Mouse (Mus musculus): ENCODE results near the gene Ttc25.
"Not testable (repeated sequence)": the region's sequence is repeated elsewhere in the genome, so short reads cannot be mapped to it uniquely, and the experiment has no call there.

The Ttc25 gene

DNA sequence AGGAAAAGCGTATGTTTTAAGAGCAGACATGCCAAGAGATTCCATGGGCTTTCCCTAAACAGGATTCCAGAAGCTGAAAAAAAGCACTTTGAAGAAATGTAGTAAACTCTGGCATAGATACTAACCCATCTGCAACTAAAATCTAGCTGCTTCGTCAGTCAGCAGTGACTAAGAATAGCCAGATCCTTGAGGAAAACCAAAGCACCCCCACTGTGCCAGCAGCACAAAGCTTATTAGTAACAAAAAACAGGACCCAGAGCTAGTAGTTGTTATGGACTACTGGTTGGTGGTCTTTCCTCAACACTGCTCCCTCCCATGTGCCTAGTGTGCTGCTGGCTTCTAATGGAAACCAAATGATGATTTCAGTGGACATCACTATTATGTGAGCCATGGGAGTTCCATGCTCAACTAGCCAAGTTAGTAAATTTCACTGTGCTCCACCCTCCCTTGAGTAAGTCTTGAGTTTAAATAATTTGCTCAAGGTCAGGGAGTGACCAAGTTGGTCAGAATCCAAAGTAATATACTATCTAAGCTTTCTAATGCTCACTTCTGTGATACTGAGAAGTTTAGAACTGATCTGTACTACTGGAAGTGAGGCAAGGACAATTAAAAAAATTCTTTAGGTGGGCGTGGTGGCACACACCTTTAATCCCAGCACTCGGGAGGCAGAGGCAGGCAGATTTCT, 59.1 kb downstream of the Ttc25 start:
- no peak for DNase-seq (ENCODE audit: low spot score in 2 of 2)

DNA sequence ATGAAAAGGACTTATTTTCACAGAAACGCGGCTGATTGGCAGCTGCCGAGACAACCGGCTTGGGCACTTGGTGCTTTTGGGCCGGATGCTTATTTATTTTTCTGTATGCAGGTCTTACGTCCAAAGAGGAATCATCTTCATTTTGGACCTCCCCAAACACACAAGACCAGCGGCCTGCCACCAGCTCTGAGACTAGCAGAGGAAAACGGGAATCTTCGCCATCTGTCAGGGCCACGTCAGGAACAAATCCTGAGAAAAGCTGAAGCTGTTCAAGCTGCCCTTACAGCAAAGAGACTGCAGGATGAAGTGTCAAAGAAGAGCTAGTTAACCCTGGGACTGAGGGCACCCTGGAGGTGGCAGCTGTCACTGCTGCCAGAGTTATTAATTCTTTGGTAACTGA, 60.0 kb downstream of the Ttc25 start:
- no peak for DNase-seq (ENCODE audit: low spot score in 2 of 2)

DNA sequence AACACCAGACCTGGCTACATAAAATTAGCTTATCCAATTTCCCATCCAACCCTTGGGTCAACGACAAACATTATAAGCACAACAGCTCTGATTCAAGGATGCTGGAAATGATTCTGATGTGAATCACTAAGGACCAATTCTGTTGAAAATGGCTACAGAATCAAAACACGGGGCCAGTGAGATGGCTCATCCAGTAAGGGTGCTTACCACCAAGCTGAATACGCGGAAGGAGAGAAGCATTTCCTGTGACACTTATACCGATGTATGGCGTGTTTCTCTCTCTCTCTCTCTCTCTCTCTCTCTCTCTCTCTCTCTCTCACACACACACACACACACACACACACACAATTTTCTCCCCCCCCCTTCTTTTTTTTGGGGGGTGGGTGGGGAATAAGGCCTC, 61.7 kb downstream of the Ttc25 start:
- no peak for DNase-seq (ENCODE audit: low spot score in 2 of 2)

DNA sequence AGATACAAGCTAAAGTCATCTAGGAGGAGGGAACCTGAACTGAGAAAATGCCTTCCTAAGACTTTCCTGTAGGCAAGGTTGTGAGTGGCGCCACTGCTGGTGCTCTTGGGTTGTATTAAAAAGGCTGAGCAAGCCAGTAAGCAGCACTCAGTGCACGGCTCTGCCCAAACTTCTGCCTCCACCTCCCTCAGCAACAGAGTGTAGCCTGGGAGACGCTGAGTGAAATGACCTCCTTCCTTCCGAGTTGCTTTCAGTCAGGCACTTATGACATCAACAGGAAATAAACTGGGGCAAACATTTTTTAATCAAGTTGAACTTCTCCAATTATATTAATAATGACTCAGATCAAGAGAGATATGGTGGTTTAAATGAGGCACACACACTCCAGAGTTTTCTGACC, 63.4 kb downstream of the Ttc25 start:
- no peak for DNase-seq (ENCODE audit: low spot score in 2 of 2)

DNA sequence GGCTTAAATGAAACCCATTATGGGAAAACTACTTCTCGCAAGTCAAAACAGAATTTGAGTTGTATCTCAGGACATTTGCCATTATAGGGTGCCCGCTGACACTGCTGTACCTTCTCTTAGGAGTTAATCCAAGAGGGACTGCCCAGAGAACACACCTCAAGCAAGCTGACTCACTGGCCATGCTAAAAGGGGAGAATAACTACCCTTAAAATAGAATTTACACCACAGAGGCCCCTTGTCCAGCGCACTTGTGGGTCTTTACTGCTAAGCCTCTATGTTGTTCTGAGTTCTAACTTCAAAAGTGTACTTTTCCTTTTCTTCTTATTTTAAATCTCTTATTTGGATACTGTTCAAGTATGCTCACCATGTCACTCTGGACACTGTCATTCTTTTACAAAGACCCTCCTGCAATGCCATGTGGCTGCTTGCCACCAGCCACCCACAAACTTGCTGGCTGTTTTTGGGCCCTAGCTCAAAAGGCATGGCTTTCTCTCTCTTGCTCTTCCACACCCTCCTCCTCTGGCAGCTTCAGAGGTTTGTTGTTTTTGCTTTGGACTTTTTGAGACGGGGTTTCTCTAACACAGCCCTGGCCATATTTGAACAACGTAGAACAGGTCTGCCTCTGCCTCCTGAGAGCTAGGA, 64.1 kb downstream of the Ttc25 start:
- no peak for DNase-seq (ENCODE audit: low spot score in 2 of 2)

DNA sequence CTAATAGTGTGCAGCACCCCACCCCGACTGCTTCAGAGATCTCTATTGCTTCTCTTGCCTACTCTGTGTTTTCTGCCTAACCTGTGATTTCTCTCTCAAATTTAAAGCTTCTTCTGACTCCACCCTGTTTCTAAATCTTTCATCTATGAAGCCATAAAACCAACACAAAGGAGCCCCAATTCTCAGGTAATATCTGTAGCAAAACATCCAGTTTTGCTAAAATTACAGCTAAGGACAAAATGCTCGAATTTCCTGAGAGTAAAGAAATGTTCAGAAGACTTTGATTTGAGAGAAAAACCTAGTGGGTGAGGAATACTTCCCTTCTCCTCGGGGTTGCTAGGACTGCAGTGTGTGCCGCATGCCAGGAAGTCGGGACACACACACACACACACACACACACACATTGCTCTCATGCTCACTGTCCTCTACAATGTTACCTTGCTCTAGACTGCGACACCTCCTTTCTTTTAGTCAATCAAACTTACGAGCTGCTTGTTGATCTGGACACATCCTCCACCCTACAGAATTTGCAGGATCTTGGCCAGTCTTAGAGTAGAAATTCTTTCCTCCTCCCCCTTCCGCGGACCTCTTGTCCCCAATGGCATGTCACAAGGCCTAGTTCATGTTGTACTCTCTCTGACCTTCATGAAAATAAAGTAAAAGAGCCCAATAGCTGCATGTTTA, 64.7 kb downstream of the Ttc25 start:
- no peak for DNase-seq (ENCODE audit: low spot score in 2 of 2)

DNA sequence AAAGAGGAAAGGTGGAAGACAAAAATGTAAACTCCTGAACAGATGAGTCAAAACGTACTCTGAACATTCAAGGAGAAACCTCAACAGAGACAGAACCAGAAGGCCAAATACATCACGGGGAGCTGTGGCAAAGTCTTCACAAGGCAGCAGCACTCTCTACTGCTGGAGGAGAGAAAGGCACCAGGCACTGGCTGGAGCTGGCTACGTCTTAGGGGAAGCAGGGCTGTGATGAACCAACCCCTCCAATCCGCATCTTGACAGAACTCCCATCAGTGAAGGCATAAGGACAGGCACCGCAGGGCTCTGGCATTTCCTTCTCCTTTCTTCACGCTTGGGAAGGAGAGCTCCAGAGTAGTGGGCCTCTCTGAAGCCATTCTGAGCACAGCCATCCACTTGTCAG, 66.2 kb downstream of the Ttc25 start:
- DNase-seq (ENCODE audit: low spot score in 2 of 2), result no peak

DNA sequence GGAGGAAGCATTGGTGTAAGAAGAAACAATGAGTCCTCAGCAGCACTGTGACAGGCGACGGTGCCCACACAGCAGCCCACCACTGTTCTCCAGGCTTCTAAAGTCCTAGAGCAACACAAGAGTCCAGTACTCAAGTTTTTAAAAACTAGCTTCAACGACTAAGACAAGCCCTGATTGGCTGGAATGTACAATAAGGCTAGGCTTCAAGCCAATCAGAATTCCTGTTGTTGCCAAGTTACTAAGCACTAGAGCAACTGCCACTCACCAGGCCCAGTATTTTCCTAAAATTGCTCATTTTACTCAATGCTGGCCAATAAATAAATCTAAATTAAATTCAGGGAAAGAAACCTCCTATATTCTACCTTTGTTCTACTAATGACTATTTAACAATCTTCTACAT, 67.8 kb downstream of the Ttc25 start:
- DNase-seq (ENCODE audit: low spot score in 2 of 2), result no peak

DNA sequence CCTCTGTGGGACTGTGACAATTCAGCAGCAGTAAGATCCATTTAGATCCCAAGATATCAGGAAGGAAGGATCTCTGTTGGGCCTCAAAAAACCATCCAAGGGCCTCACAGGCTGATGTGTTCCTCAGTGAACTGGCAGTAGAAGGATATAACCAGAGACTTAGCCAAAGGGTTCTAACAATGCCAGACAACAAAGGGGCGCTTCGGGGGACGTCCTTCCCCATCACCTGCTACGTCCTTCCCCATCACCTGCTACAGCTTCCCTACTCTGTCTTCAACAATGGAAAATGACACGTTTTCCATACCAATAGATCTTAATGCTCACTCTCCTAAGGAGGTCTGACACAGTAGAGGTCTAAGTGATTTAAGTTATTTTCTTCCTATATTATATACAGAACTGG, 70.9 kb downstream of the Ttc25 start:
- no peak for DNase-seq (ENCODE audit: low spot score in 2 of 2)

DNA sequence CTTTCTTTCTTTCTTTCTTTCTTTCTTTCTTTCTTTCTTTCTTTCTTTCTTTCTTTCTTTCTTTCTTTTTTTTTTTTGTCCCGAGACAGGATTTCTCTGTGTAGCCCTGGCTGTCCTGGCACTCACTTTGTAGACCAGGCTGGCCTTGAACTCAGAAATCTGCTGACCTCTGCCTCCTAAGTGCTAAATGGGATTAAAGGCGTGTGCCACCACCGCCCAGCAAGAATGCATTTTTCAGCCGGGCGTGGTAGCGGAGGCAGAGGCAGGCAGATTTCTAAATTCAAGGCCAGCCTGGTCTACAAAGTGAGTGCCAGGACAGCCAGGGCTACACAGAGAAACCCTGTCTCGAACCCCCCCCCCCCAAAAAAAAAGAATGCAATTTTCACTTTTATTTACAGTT, 71.4 kb downstream of the Ttc25 start:
- DNase-seq (ENCODE audit: low spot score in 2 of 2), result not testable (repeated sequence)

DNA sequence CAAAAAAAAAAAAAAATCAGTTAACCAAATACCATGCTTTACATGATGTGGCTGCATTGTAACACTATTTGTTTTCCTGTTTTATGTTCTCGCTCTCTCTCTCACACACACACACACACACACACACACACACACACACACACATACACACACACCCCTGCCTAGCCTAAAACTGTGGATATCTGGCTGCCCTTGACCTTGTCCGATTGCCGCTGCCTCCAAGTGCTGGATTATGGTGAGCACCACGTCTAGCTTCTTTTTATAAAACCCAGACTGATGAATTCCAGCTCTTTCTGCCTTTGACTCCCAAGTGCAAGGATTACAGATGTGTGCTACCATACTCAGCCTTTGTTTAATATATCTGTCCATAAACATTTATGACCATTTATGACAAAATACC, 72.1 kb downstream of the Ttc25 start:
- no peak for DNase-seq (ENCODE audit: low spot score in 2 of 2)

DNA sequence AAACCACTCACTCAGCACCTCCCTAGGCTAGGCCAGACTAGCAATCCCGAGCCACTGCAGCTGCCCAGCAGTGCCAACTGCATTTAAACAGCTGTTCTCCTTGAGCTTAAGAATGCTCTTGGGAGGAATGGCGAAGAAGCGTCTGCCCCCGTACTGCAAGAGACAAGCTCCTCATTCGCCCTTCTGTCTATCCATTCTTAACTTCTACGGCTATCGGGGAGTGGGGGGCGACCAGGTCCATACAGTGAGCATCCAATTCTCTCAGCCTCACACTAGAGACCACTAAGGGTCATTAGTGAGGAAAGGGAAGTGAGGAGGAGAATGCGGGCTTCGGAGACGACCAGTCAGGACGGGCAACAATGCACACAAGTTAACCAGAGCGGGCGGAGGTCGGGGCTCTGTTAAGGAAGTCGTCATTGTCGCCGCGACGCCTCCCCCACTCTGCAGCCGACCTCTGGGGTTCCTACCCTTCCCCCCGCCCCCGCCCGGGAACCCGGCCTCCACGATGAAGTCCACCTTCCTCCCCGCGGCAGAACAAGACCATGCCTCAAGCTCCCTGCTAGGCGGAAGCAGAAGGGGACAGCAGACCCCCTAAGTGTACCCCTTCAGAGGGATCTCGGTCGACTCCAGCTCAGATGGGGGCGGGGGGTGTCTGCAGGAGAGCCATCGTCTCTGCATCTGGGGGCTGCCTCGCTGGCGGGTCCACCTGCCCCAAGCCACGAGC, 73.5 kb downstream of the Ttc25 start, which contains the start of gene Nkiras2:
Nkiras2 (plus strand) TSS at position 484 of the 724 bp plus-strand sequence.
- peak in 1 of 2 experiments; percentile 22 for DNase-seq (ENCODE audit: low spot score in 2 of 2)

DNA sequence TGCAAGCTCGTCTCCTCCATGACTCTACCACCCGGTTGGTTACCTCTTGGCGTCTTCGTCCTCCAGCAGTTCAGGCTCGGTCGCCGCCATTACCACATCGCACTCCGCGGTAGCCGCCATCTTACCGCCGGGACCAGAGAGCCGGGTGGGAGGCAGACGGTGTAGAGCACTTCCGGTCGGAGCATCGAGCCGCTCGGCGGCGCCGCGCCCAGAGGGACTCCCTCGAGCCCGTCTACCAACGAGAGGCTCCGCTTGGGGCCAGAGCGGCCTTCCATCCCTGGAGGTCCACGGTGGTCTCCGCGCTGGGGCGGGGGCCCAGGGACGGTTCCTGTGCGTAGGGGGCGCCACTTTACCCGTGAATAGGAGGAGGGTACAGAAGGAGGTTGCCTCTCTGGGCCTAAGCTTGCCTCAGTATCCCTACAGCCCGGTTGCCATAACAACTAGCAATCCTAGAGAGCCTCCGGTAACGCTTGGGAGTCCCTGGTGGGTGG, 74.1 kb downstream of the Ttc25 start:
- peak; percentile 92 to 94 for DNase-seq (ENCODE audit: low spot score in 2 of 2)

DNA sequence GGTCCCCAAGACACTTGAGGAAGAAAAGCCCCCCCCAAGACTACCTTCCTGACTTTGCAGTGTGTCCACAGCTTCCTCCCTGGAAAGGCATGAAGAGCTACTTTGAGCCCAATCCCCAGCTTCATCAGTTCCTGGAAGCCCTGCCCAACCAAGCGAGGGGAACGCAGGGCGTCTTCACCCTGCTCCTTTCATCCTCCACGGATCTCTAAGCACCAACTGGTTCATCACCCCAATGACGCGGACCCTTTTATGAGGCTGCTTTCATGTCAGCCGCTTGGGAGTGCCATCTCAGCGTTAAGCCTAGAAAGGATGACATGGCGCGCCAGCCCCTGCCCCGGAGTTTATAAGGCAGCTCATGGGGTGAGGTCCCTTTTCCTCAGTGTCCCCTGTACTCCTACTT, 74.6 kb downstream of the Ttc25 start, which contains the start of gene Dnajc7:
Dnajc7 (minus strand) TSS at position 187 of the 400 bp plus-strand sequence.
- no peak for DNase-seq (ENCODE audit: low spot score in 2 of 2)

Data from frontal cortex, postnatal 25 days (tissue).